Mouse (Mus musculus) lung, embryonic 14.5 days (tissue): ENCODE measurements at regions not wholly inside any gene's neighbourhood (a gene's known extent, or its start where the extent isn't known, plus 50 kb on each side); places are given as distances from the start of the nearest gene placed in this dataset.

Experiments
- ATAC-seq: fragments of 200-750 bp; cut with Nextera tagmentation; 2 replicates; pipeline ENCODE4 v1.8.0; 2017; ENCODE audit warnings: mild to moderate bottlenecking, moderate TSS enrichment, moderate library complexity; ENCODE audit not compliant: insufficient read depth
- DNase-seq: peaks from one replicate; pipeline ENCODE4 v3.0.0-alpha.2; 2015
- H3K27ac ChIP-seq: fragments of 300-500 bp; sonication (generic); 2 replicates; pipeline ENCODE4 v1.5.1; 2014; ENCODE audit warnings: low read depth, mild to moderate bottlenecking, moderate library complexity
- H3K27me3 ChIP-seq: fragments of 300-500 bp; sonication (generic); 2 replicates; pipeline ENCODE4 v1.6.1; 2014; ENCODE audit warnings: low read length, control low read depth; ENCODE audit not compliant: insufficient read depth
- H3K36me3 ChIP-seq: fragments of 300-500 bp; sonication (generic); 2 replicates; pipeline ENCODE4 v1.6.1; 2014; ENCODE audit warnings: control low read depth; ENCODE audit not compliant: insufficient read depth
- H3K4me1 ChIP-seq: fragments of 300-500 bp; sonication (generic); 2 replicates; pipeline ENCODE4 v1.6.1; 2014; ENCODE audit warnings: antibody characterized with exemption, control low read depth; ENCODE audit not compliant: insufficient read depth
- H3K4me2 ChIP-seq: fragments of 300-500 bp; sonication (generic); 2 replicates; pipeline ENCODE4 v1.6.1; 2014; ENCODE audit warnings: mild to moderate bottlenecking
- H3K4me3 ChIP-seq: fragments of 300-500 bp; sonication (generic); 2 replicates; pipeline ENCODE4 v1.5.1; 2014; ENCODE audit warnings: low read depth, low read length
- H3K9ac ChIP-seq: fragments of 300-500 bp; sonication (generic); 2 replicates; pipeline ENCODE4 v1.6.1; 2014
- H3K9me3 ChIP-seq: fragments of 300-500 bp; sonication (generic); 2 replicates; pipeline ENCODE4 v1.6.1; 2016; ENCODE audit warnings: low read depth, low read length, control low read depth
- CTCF ChIP-seq: IDR thresholded peaks from 2 replicates; pipeline ENCODE4 v1.5.1; 2016; ENCODE audit warnings: antibody characterized with exemption, low read depth
- WGBS: fragments of 180-500 bp; shearing (Covaris S2); extraction: QIAGEN DNeasy Blood & Tissue Kit; methylation state at CpG from one replicate; pipeline ENCODE4 v1.1.7; 2014; 5-methylcytosine and 5-hydroxymethylcytosine counted together

GRCm38 (mm10) chr11:17450360-17451045 lies 193.1 kb downstream of the C1d start:
- no peaks in the 10 kb centered on the region for H3K36me3 ChIP-seq
- WGBS, result 52% methylated on average over 7 of the region's 7 CpGs
- ATAC-seq (no peak), DNase-seq (peak; percentile 17)
- TF ChIP-seq CTCF, result no peak
- H3K4me3 ChIP-seq, result no peak overlapping the region
- H3K27me3 ChIP-seq, result no peaks in the 10 kb centered on the region
- H3K4me1 ChIP-seq, result no peaks in the 10 kb centered on the region
- no peak overlapping the region for H3K9ac ChIP-seq
- H3K27ac ChIP-seq, result no peak overlapping the region
- no peak overlapping the region for H3K4me2 ChIP-seq
- no peaks in the 10 kb centered on the region for H3K9me3 ChIP-seq

- 76% methylated on average over 2 of the region's 2 CpGs for WGBS
- H3K27ac ChIP-seq, result no peak overlapping the region
Observed at GRCm38 (mm10) chr11:17451451-17451850, 194.1 kb downstream of the C1d start.

GRCm38 (mm10) chr11:17453530-17453929 lies 196.2 kb downstream of the C1d start:
- Histone ChIP-seq H3K36me3 (no peaks in the 10 kb centered on the region), H3K27ac (no peak overlapping the region), H3K4me1 (no peaks in the 10 kb centered on the region), H3K9ac (no peak overlapping the region), H3K27me3 (no peaks in the 10 kb centered on the region), H3K9me3 (no peaks in the 10 kb centered on the region), H3K4me3 (no peak overlapping the region), H3K4me2 (no peak overlapping the region)
- ATAC-seq (no peak), DNase-seq (no peak)
- WGBS, result 69% methylated on average over 9 of the region's 9 CpGs
- TF ChIP-seq CTCF, result no peak

More at GRCm38 (mm10) chr11:17451451-17451850, 194.1 kb downstream of the C1d start:
- DNase-seq, result no peak
- Histone ChIP-seq H3K27me3 (no peaks in the 10 kb centered on the region), H3K9ac (no peak overlapping the region), H3K36me3 (no peaks in the 10 kb centered on the region), H3K9me3 (no peaks in the 10 kb centered on the region), H3K4me3 (no peak overlapping the region), H3K4me1 (no peaks in the 10 kb centered on the region), H3K4me2 (no peak overlapping the region)
- no peak for ATAC-seq
- TF ChIP-seq CTCF, result no peak

GRCm38 (mm10) chr11:17458946-17459345 lies 201.6 kb downstream of the C1d start:
- Histone ChIP-seq H3K27ac (no peak overlapping the region), H3K9ac (no peak overlapping the region), H3K4me3 (no peak overlapping the region), H3K27me3 (no peaks in the 10 kb centered on the region), H3K9me3 (no peaks in the 10 kb centered on the region), H3K4me1 (no peaks in the 10 kb centered on the region), H3K4me2 (no peak overlapping the region), H3K36me3 (no peaks in the 10 kb centered on the region)
- DNase-seq, result no peak
- WGBS, result 62% methylated on average over 4 of the region's 4 CpGs
- no peak for ATAC-seq
- TF ChIP-seq CTCF, result no peak

- no peaks in the 10 kb centered on the region for H3K36me3 ChIP-seq
- DNase-seq, result peak; percentile 88
- H3K9ac ChIP-seq, result no peak overlapping the region
- no peaks in the 10 kb centered on the region for H3K4me1 ChIP-seq
- no peaks in the 10 kb centered on the region for H3K9me3 ChIP-seq
- TF ChIP-seq CTCF, result peak; percentile 70
- no peaks in the 10 kb centered on the region for H3K27me3 ChIP-seq
- ATAC-seq, result peak; percentile 86
- H3K27ac ChIP-seq, result peak overlapping the region; percentile 86
- peak overlapping the region; percentile 54 for H3K4me2 ChIP-seq
- WGBS, result 12% methylated on average over 11 of the region's 11 CpGs
- H3K4me3 ChIP-seq, result peak overlapping the region; percentile 14; the same call in 1 of the 2 replicates
Observed at GRCm38 (mm10) chr11:17460024-17460919, 202.9 kb downstream of the C1d start.

GRCm38 (mm10) chr11:17460920-17461279 lies 203.5 kb downstream of the C1d start:
- Histone ChIP-seq H3K27me3 (no peaks in the 10 kb centered on the region), H3K9me3 (no peaks in the 10 kb centered on the region), H3K4me3 (peak overlapping the region; percentile 14), H3K36me3 (no peaks in the 10 kb centered on the region), H3K9ac (peak overlapping the region; percentile 20; the same call in 1 of the 2 replicates), H3K27ac (peak overlapping the region; percentile 86), H3K4me1 (no peaks in the 10 kb centered on the region), H3K4me2 (peak overlapping the region; percentile 54)
- peak; percentile 84 for DNase-seq
- peak; percentile 61; the same call in 1 of the 2 replicates for ATAC-seq
- TF ChIP-seq CTCF, result no peak
- WGBS, result 3% methylated on average over 13 of the region's 13 CpGs

GRCm38 (mm10) chr11:17461701-17462100 lies 204.3 kb downstream of the C1d start:
- no peaks in the 10 kb centered on the region for H3K4me1 ChIP-seq
- H3K4me2 ChIP-seq, result no peak overlapping the region
- H3K9me3 ChIP-seq, result no peaks in the 10 kb centered on the region
- H3K27ac ChIP-seq, result no peak overlapping the region
- H3K9ac ChIP-seq, result no peak overlapping the region
- H3K36me3 ChIP-seq, result no peaks in the 10 kb centered on the region
- no peak for TF ChIP-seq CTCF
- DNase-seq (no peak), ATAC-seq (no peak)
- H3K27me3 ChIP-seq, result no peaks in the 10 kb centered on the region
- 72% methylated on average over 1 of the region's 1 CpGs for WGBS
- H3K4me3 ChIP-seq, result no peak overlapping the region
